Mouse (Mus musculus): ENCODE results near the gene Fam240a.

DNA sequence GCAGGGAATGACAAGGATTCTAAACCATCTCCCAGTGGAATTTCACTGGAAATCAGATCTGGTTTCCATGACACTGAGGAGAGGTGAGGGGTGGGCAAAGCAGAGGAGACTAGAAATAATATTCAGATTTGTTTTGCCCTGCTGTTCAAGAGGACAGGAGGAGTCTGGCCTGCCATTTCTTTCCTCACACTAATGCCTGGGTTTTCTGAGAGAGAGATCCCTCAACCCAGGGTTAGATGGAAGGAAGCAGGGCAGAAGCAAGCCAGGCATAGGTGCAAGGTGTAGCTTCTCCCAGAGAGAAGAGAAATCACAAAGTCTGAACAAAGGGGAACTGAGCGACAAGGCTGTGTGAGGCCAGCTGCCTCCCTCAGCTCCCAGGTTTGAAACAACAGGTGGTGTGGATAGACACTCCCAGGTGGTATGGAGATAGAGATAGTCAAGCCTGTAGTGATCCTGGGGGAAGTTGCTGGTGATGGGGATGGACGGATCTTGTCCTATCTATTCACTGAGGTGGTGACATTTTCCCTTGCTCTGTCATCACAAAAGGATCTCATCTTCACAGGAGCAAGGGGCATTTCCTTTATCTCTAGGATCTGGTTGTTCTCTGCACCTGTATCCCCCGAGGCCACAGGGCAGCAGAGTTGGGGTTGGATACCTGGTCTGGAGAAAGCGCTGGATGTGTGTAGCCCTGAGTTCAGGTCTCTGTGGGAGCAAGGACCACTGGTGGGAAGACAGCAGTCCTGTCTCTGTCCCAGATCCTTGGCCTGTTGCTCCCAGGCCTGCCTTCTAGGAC lies 8.6 kb downstream of the Fam240a start:
- TF ChIP-seq POLR2A (IDR thresholded peaks at IDR 0.05; ENCODE audit: insufficient read length, low read depth): no peak
- TF ChIP-seq USF1 (IDR thresholded peaks at IDR 0.05; ENCODE audit: low read depth): no peak
